Mouse (Mus musculus): ENCODE results near the gene Kif1bp.
"Not testable (repeated sequence)": the region's sequence is repeated elsewhere in the genome, so short reads cannot be mapped to it uniquely, and the experiment has no call there.

Gene Kif1bp
- long read RNA-seq, experiment 1, transcript Kif1bp-201 (7 exons, 2,472 nt): major isoform, 31 of 37 reads
- long read RNA-seq, experiment 1, partial matches to known transcripts: 1 of 37 reads
- long read RNA-seq, experiment 1, other reads (novel, unspliced or antisense): 3 of 37 reads
- long read RNA-seq, experiment 2, transcript Kif1bp-201 (7 exons, 2,472 nt): major isoform, 34 of 37 reads
- long read RNA-seq, experiment 2, partial matches to known transcripts: 2 of 37 reads
- long read RNA-seq, experiment 2, other reads (novel, unspliced or antisense): 1 of 37 reads

DNA sequence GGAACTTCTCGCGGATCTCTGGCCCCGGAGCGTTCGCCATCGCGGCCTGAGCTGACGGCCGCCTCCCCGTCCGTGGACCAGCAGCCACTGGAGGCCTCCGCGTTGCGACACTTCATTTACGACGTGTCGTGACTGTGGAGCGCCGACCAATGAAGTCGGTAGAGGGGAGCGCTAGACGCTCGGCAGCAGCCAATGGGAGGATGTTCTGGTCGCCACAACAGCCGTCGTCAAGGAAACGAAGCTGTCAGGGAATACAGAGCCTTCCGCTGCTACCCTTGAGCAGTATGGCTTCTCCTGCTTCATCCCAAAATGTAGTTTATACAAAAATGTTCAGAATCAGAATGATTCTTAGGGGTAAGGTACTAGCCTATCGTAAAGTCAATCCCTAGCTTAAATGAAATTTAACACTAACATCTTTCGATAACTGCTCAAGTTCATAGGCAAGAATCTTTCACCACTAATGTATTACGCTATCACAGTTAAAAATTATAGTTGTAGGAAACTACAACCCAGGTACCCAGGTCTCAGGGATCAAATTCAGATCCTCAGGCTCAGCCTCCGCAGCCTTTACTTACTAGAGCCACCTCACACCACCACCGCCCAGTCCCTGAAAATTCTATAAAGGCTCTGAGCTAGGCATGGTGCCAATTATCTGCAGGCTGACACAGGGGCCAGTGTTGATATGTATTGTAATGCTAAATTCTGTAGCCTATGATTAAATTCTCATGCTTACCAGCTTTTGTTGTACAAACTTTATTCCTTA, at the start of gene Kif1bp:
TSS of gene Kif1bp (minus strand) at position 120 of the 763 bp plus-strand sequence.
- intact Hi-C loops (cut with DNase I): no loop called here

DNA sequence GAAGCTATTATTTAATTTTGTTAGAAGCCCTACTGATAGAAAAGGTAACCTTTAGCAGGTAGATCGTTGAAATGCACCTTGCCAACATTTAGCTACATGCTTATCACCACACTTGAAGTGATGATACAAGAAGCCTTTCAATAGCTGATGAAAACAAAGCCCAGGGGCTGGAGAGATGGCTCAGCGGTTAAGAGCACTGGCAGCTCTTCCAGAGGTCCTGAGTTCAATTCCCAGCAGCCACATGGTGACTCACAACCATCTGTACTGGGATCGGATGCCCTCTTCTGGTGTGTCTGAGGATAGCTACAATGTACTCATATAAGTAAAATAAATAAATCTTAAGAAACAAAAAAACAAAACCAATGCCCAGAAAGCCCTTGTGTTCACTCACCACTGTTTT, 25.9 kb upstream of the Kif1bp start:
- intact Hi-C loops (cut with DNase I): no loop called here

DNA sequence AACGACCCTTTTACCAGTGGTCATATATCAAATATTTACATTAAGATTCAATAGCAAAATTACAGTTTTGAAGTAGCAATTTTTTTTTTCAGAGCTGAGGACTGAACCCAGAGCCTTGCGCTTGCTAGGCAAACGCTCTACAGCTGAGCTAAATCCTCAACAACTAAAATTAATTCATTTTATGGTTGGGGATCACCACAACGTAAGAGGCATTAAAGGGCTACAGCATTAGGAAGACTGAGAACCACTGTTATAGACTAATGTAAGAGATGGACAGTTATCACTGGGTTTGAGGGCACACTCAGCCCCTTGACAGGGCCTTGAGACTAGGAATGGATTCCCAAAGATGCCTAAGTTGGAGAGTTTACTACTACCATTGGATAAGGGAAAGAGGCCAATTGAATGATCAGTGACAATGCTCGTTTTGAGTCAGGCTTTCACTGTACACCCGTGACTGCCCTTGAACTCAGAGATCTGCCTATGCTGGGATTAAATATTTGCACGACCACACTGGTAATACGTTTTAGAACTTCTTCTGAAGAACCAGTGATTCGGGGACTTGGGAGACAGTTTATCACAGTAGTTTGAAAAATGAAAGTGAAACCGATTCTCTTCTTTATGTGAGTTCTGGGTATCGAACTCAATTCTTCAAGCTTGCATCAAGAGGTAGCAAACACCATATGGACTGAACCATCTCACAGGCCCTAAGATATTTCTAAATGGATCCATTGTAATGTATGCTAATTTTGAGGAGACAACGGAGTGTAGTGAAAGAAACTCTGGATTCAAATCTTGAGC, 25.2 kb upstream of the Kif1bp start:
- intact Hi-C loops (cut with DNase I): no loop called here

DNA sequence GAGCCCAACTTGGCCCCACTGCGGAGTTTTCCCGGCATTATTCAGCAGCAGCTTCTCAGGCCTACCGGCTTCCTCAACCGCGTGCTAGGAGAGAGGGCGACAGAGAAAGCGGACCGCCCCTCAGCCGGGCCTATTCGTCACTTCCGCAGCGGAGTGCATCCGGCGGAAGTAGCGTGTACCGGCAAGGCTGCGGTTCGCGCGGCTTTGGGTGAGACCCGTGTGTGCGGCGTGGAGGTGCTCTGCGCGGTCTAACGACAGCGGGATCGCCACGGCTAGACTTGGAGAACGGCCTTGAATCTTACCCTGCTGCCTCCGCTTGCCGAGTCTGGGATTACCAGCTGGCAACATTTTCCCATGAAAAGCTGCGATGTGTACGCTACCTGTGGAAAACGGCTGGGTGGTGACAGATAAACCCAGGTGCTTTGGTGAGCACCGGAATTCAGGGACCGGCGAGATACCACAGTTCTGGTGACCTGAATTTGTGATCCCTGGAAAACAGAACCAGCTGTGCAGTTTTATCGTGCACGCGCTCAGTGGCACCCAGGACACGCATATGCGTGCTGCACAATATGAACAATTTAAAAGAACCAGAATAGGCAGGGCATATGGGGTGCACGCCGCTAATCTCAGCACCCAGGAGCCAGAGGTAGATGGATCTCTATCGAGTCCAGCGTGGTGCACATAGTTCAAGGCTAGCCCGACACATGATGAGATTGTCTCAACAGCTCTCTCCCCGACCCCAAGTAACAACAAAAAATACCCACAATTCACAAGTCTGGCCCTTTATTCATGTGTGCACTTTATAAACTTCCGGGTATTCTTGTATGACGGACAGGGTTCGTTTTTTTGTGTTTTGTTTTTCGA, 24.2 kb upstream of the Kif1bp start, which contains the start of gene Ddx21:
TSS of gene Ddx21 (minus strand) at position 105 of the 864 bp plus-strand sequence.
- intact Hi-C loops (cut with DNase I): no loop called here

DNA sequence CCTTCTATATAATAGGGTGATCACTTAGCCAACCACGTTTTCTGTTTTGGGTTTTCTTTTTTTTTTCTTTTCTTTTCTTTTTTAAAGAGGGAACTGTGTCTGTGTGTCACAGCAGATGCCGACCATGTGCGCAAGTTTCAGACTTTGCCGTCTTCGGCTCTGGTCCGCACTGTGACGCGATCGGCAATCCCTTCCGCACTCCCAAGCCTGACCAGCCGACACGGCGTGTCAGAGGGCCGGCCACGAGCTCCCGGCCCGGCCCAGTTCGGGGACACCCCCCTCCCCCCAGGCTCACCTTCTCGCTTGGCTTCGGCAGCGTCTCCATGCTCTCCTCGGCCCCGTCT, 23.5 kb upstream of the Kif1bp start:
- intact Hi-C loops (cut with DNase I): no loop called here

DNA sequence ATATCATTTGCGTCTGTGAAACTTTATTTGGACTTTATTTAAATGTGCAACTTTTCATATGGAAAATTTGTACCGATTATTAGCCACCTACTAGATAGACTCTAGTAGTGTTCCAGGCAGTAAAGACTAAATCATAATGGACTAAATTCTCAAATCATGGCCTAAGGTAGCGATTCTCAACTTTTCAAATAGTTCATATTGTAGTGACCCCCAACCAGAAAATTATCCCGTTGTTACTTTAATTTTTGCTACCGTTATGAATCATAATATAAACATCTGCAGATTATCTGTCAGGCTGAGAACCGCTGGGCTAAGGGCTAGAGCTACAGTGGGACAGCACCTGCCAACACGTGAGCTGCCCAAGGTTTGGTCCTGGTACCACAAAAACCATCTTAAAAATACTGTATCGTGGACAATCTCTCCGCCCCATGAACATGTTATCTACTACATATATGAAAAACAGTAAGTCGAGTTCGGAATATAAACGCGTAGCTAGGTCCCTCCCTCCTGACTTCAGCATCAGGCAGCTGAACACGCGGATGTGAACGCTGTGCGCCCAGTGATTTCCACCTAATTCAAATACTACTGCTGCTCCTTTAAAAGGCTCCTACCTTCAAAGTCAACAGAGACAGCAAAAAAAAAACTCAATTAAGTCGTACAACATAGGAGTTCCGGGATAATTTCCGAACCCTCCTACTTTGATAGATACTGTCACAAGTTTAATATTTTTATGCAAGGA, 23.0 kb upstream of the Kif1bp start:
- intact Hi-C loops (cut with DNase I): no loop called here

DNA sequence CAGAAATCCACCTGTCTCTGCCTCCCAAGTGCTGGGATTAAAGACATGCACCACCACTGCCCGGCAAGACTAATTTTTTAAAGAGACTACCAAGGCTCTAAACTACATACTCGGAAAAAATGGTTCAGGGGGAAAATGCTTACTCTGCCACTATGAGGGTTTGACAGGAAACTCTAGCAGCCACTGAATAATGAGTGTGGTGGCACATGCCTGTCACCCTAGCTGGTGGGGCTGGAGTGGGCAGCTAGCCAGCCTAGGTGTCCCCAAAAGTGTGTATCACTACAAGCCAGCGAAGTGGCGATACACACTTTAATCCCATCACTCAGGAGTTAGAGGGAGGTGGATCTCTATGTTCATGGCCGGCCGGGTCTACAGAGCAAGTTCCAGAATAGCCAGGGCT, 21.8 kb upstream of the Kif1bp start:
- intact Hi-C loops (cut with DNase I): no loop called here

DNA sequence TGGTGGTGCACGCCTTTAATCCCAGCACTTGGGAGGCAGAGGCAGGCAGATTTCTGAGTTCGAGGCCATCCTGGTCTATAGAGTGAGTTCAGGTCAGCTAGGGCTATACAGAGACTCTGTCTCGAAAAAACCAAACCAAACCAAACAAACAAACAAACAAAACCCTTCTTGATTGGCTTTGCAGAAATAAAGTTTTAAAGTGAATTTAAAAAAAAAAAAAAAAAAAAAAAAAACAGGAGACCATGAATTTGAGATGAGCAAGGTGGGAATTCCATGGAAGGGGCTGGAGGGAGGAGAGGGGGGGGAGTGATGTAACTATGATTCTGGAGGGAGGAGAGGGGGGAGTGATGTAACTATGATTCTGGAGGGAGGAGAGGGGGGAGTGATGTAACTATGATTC, 21.1 kb upstream of the Kif1bp start:
- intact Hi-C loops (cut with DNase I): loop anchor here (5.0 kb wide), 1 partner anchor 48 kb away; no protein-coding TSS in a partner anchor

DNA sequence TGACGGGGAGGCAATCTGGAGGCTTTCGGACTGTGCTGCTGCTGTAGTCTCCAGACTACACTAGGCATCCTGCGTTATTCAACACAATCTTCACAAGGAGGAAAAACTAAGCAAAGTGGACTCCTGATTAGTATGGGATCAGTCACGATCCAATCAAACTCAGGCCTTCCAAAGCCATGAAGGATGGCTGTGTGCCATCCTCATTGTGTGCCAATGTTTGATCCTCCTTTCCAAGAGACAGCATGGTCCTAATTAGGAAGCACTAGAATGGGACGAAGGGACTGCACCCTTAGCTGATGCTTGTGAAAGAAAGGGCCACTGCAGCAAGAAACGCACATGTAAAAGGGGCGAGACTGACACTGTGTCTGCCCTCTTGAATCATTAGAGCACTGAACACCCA, 14.2 kb upstream of the Kif1bp start:
- intact Hi-C loops (cut with DNase I): no loop called here

DNA sequence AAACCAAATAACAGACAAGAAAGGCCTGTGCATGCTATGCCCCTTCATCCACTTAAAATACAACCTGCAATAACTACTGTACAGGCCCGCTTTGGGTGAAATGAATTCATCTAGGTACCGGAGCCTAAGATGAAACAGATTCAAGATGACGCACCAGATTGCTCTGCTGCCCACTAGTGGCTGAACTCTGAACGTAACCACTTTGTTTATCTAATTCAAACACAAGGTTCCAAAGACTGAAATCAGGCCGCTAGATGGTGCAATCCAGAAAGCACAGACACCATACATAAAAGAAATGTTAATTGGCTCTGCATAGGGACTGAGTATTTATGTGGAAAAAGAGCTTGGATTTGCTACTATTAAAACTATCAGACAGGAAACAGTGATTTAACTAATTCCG, 11.9 kb upstream of the Kif1bp start:
- intact Hi-C loops (cut with DNase I): no loop called here

DNA sequence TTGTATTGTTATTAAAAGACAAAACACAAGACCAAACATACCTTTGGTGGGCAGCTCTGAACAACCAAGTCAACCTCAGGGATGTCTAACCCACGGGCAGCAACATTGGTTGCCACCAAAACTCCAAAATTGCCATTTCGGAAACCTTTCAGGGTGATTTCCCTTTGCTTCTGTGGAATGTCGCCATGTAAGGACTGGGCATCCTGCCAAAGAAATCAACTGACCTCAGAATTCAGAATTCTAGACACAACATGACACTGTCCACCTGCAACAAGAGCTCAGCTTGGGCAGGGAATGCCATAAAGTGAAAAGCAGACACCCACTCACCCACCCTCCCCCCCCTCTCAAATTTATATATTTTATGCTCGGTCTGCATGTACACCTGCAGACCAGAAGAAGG, 10.4 kb upstream of the Kif1bp start:
- intact Hi-C loops (cut with DNase I): loop anchor here (5.0 kb wide), 1 partner anchor 34 kb away; no protein-coding TSS in a partner anchor

DNA sequence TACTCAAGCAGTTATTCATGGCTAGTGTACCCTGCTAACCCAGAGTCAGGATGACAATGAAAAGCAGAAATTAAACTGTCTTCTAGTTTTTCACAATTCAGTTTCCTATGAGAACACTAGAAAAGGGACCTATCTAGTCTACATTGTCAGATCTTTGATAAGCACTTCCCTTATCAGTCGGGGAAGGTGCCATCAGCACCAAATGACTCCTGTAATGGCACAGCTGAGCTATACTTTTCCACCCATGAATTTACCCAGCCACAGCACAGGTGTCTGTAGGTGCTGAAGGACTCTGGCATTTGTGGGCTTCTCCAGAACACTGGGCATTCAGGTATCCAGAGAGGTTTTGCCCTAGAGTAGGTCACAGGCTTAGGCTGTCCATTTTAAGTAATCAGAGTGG, 5.0 kb upstream of the Kif1bp start:
- intact Hi-C loops (cut with DNase I): no loop called here

DNA sequence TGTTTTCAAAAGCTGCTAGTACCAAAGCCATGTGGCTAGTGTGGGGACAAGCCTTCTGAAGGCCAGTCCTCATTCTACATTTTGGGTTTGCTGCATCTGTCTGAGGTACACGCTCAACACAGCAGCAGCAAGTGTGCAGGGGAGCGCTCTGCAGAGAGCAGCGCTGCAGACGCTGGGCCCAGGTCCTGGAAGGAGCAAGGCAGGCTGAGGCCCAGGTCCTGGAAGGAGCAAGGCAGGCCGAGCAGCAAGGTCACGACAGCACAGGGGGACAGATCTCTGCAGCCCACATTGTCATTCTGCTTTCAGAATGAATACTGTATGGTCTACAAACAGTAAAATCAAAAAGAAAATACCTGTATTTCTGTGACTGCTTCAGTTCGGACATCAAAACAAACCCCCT, 4.4 kb upstream of the Kif1bp start:
- intact Hi-C loops (cut with DNase I): no loop called here

DNA sequence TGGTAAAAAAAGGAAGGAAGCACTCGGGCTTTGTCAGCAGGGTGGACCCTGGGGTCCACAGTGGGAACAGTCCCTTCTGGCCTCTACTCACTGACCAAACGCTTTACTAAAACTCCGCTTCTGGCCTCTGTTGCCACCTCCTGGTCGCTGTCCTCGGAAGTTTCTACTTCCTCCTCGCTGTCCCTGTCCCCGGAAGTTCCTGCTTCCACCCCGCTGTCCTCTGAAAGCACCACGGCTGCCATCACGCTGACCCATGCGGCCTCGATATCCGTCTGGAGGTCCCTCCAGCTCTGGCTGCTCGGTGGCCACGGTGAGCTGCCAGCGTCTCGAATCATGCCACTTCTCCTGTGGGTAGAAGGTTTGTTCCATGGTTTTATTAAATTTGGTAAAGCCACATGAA, 4.0 kb upstream of the Kif1bp start:
- intact Hi-C loops (cut with DNase I): no loop called here

DNA sequence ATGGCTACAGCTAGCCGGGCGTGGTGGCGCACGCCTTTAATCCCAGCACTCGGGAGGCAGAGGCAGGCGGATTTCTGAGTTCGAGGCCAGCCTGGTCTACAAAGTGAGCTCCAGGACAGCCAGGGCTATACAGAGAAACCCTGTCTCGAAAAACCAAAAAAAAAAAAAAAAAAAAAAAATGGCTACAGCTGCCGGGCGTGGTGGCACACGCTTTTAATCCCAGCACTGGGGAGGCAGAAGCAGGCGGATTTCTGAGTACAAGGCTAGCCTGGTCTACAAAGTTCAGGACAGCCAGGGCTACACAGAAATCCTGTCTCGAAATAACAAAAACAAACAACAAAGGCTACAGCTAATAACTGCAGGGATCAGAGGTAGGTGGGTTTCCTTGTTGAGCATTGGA, 872 bp upstream of the Kif1bp start:
- intact Hi-C loops (cut with DNase I): not testable (repeated sequence)

DNA sequence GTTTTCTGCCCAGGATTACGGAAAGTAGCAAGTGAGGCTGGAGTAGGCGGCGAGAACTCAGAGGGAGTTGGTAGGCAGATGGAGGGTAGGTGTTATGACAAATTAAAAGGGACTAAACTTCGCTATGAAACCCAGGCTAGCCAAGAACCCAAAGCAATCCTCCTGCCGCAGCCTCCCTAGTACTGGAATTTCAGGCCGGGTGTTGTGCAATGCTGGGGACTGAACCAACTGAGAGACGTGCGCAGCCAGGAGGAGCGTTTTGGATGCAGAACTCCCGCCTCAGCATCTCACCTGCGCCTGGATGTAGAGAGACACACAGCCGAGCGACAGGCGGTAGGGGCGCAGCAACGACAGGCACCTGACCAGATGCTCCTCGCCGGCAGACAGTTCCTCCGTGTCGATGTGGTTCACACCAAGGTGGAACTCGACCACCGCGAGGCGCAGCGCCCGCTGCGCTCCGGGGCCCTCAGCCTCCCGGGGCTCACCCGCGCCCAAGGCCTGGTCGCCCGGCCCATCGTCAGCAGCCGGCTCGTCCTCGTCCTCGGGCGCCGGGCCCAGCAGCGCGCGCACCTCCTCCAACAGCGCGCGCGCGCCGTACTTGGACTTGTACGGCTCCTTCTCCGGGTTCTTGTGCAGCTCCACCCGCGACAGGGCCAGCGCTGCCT, 452 bp downstream of the Kif1bp start:
- intact Hi-C loops (cut with DNase I): no loop called here

DNA sequence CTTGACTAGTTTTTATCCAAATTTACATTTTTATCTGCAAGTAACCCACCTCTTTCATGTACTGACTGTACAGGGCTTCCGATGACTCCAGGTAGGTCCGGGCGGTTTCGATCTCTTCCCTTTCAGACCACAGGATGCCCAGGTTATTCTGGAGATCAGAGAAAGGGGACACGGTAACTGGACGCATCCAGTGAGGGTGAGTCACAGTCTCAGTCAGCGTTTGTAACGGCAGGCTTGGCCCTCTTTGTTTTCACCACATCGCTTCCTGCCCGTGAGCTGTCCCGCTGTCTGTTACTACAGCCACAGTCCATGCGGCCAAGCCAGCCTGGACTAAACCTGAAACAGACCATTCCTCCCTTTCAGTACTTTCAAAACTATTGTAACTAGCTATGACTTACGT, 3.3 kb downstream of the Kif1bp start:
- intact Hi-C loops (cut with DNase I): no loop called here

DNA sequence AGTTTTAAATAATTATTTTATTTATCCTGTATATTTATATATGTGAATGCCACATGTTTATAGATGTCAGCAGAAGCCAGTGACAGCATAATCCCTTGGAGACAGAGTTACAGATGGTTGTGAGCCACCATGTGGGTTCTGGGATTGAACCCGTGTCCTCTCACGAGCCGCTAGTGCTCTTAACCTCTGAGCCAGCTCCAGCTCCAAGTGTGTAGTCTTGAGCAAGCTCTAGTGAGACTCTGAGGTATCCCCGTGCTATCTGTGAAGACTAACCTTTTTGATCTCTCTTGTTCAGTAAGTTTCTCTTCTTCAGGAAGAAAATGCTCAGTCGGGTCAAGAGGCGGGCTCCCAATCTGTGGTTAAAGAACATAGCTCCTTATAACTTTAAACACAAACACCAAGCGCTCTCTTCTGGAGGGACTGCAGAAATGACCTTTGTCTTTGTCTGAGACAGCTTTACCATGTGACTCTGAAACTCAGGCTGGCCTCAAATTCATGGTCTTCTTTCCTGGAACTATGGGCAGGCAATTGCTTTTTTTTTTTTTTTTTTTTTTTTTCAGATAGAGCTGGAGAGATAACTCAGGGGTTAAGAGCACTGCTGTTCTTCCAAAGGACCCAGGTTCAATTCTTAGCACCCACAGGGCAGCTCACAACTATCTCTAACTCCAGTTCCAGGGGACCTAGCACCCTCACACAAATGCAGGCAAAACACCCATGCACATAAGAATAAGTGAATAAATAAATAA, 8.0 kb downstream of the Kif1bp start:
- intact Hi-C loops (cut with DNase I): no loop called here

DNA sequence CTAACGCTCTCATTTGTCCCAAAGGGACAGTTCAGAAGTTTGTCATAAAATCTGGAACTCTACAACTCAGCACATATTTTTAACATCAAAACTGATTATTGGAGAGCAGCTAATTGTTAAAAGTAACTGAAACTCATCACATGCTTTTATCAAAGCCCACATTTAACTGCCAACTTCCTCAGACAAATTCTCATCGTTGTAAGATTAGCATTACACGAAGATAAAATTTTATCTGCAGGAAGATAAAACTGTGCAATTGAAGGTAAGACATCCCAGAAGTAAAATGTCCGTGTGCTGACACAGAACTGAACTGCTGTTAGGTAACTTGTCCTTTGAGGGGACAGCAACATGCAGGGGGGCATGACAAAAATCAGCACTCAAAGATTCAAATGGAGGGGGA, 9.4 kb downstream of the Kif1bp start:
- intact Hi-C loops (cut with DNase I): no loop called here

Data from adrenal gland (tissue).